ENCODE assay signal across 23 mouse cellular contexts in the genomic region with DNA sequence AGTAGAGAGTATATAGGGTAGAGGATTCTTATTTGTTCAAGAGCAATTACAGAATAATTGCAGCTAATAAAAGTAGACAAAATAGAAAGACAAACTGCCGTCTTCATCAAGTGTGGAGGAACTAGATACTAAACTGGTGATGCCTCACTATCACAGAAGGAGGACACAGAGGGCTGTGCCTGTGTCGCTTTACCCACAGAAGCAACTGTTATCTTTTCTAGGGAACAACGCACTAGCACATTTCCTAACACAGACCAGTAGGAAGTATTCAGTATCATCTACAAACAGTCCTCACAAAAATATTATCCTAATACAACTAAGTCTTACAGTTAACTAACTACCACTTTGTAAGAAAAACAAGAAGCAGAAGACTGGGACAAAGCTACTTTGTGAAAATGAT.
"Had no signal": no experiment of that assay in that cellular context is flagged by ENCODE, and none has a peak within 500 bp of the region (broad histone marks: within the 10 kb centered on the region; RNA-seq: fewer than 3 reads in every experiment).

No protein-coding gene starts in this region.

- H3K9me3 ChIP-seq: liver, embryonic 15.5 days; lung, embryonic 15.5 days; neural tube, embryonic 13.5 days had no signal

- H3K4me3 ChIP-seq: liver, embryonic 15.5 days; lung, embryonic 15.5 days; megakaryocyte, embryonic 14.5 days; midbrain, embryonic 10.5 days; midbrain, embryonic 12.5 days; myocyte; neural tube, embryonic 13.5 days; neural tube, embryonic 15.5 days had no signal

- H3K36me3 ChIP-seq: liver, embryonic 15.5 days; lung, embryonic 15.5 days; neural tube, embryonic 13.5 days; neural tube, embryonic 15.5 days had no signal

- DNase-seq: lung, adult 18-20 months; lung, postnatal 14 days; lung, postnatal 36 days; midbrain, embryonic 14.5 days; retina, postnatal 1 day; right cerebral cortex, adult 18-20 months; right cerebral cortex, postnatal 25 days; right cerebral cortex, postnatal 4 days; spleen, adult 18-20 months; thymus, adult 18-20 months; thymus, postnatal 14 days; thymus, postnatal 36 days had no signal

- H3K9ac ChIP-seq: liver, embryonic 15.5 days; lung, embryonic 15.5 days; midbrain, embryonic 12.5 days; neural tube, embryonic 13.5 days; neural tube, embryonic 15.5 days had no signal

- H3K4me2 ChIP-seq: liver, embryonic 15.5 days; lung, embryonic 15.5 days; midbrain, embryonic 12.5 days; neural tube, embryonic 13.5 days; neural tube, embryonic 15.5 days had no signal

- ATAC-seq: lung, postnatal 0 days; midbrain, embryonic 16.5 days had no signal

- H3K4me1 ChIP-seq: liver, embryonic 15.5 days; lung, embryonic 15.5 days; neural tube, embryonic 13.5 days had no signal

- H3K27ac ChIP-seq: liver, embryonic 15.5 days; lung, embryonic 15.5 days; macrophage; midbrain, embryonic 10.5 days; midbrain, embryonic 12.5 days; neural tube, embryonic 13.5 days; neural tube, embryonic 15.5 days had no signal

- H3K27me3 ChIP-seq: liver, embryonic 15.5 days; lung, embryonic 15.5 days; megakaryocyte, embryonic 14.5 days; midbrain, embryonic 12.5 days; neural tube, embryonic 13.5 days; neural tube, embryonic 15.5 days had no signal
